Mouse (Mus musculus): Measurements from ENCODE around the gene Zfp85. TPM values are rescaled to one million over a fixed set of nuclear protein-coding genes. Genes with fewer than 3 reads are reported as not detected.

Gene Zfp85
- total RNA-seq, 2 experiments from 2014 or later, result 5.5 to 6.9 TPM

Other genes starting within 250 kb of the Zfp85 start
- under 1 TPM in 1 of 2 experiments, not detected in 1; 0.87 TPM for gene Gm26965, start 229.1 kb downstream of the Zfp85 start, total RNA-seq (2021)
- gene Zfp87, start 229.1 kb downstream of the Zfp85 start, total RNA-seq (2021), result 10 to 100 TPM; 21.8 to 24.5 TPM
- gene Zfp748, start 201.4 kb downstream of the Zfp85 start, total RNA-seq (2021), result 1 to 10 TPM; 7.4 to 9.7 TPM
- gene Zfp729b, start 145.5 kb downstream of the Zfp85 start, total RNA-seq (2021), result 1 to 10 TPM; 8.6 to 9.0 TPM
- gene Gm49345, start 117.5 kb downstream of the Zfp85 start, total RNA-seq (2021), result 1 to 10 TPM in 1 of 2 experiments, not detected in 1; 1.4 TPM
- 1 to 10 TPM; 8.0 to 9.0 TPM for gene Zfp729a, start 117.4 kb downstream of the Zfp85 start, total RNA-seq (2021)
- gene Zfp738, start 68.2 kb downstream of the Zfp85 start, total RNA-seq (2021), result 10 to 100 TPM; 21.4 to 22.8 TPM
- 10 to 100 TPM; 14.8 to 16.1 TPM for gene Zfp65, start 26.1 kb downstream of the Zfp85 start, total RNA-seq (2021)
- gene Zfp493, start 24.5 kb upstream of the Zfp85 start, total RNA-seq (2021), result 1 to 10 TPM; 3.0 to 3.6 TPM
- gene Zfp273, start 58.5 kb upstream of the Zfp85 start, total RNA-seq (2021), result 1 to 10 TPM; 7.8 to 9.3 TPM
- 1 to 10 TPM; 7.4 to 8.4 TPM for gene Gm10037, start 75.9 kb upstream of the Zfp85 start, total RNA-seq (2021)
- gene BC048507, start 108.1 kb upstream of the Zfp85 start, total RNA-seq (2021), result not detected

Measured in layer of hippocampus, postnatal 10 days (tissue).